Mouse (Mus musculus) heart, embryonic 10.5 days (tissue): Measurements from ENCODE around the gene Mast3. TPM values are rescaled to one million over a fixed set of nuclear protein-coding genes. Genes with fewer than 3 reads are reported as not detected.

ENCODE experiments used
- DNase-seq: peaks from one replicate; pipeline ENCODE4 v3.0.0-alpha.2; 2017; ENCODE audit warnings: low spot score
- H3K27ac ChIP-seq: fragments of 300-500 bp; sonication (generic); 2 replicates; pipeline ENCODE4 v1.5.1; 2016; ENCODE audit warnings: mild to moderate bottlenecking
- H3K27me3 ChIP-seq: fragments of 300-500 bp; sonication (generic); 2 replicates; pipeline ENCODE4 v1.6.1; 2016; ENCODE audit warnings: mild to moderate bottlenecking; ENCODE audit not compliant: poor library complexity, insufficient read depth, severe bottlenecking
- H3K36me3 ChIP-seq: fragments of 300-500 bp; sonication (generic); 2 replicates; pipeline ENCODE4 v1.6.1; 2016; ENCODE audit warnings: mild to moderate bottlenecking, moderate library complexity
- H3K4me1 ChIP-seq: fragments of 300-500 bp; sonication (generic); 2 replicates; pipeline ENCODE4 v1.6.1; 2016; ENCODE audit warnings: mild to moderate bottlenecking
- H3K4me3 ChIP-seq: fragments of 300-500 bp; sonication (generic); 2 replicates; pipeline ENCODE4 v1.5.1; 2016; ENCODE audit warnings: mild to moderate bottlenecking, moderate library complexity
- H3K9me3 ChIP-seq: fragments of 300-500 bp; sonication (generic); 2 replicates; pipeline ENCODE4 v1.6.1; 2016; ENCODE audit warnings: mild to moderate bottlenecking, moderate library complexity
- WGBS: fragments of 180-500 bp; shearing (Covaris S2); methylation state at CpG from one replicate; pipeline ENCODE4 v1.1.7; 2016; 5-methylcytosine and 5-hydroxymethylcytosine counted together
- polyA plus RNA-seq: library from polyadenylated mRNA; unstranded; fragments of >200 nt; fragmentation: Nextera tagmentation; extraction: Ambion mirVana; gene quantifications from 2 replicates; pipeline ENCODE4 v1.2.1, GENCODE M21; 2016

The Mast3 gene
- polyA plus RNA-seq, 1 experiment from 2014 or later = 9.3 TPM

- no peak for DNase-seq
- H3K4me3 ChIP-seq = no peak overlapping the region
- no peak overlapping the region for H3K27ac ChIP-seq
- peaks cover 24% of the 10 kb centered on the region for H3K4me1 ChIP-seq
- peaks cover 76% of the 10 kb centered on the region for H3K27me3 ChIP-seq
- no peaks in the 10 kb centered on the region for H3K9me3 ChIP-seq
- H3K36me3 ChIP-seq = no peaks in the 10 kb centered on the region
- WGBS = 71% methylated on average over 8 of the region's 8 CpGs
Measured at GRCm38 (mm10) chr8:70808955-70809701, 4.3 kb upstream of the Mast3 start.

- Histone ChIP-seq H3K4me1 (peaks cover 30% of the 10 kb centered on the region), H3K27me3 (peaks cover 76% of the 10 kb centered on the region), H3K36me3 (no peaks in the 10 kb centered on the region), H3K4me3 (no peak within 1 kb of the TSS), H3K27ac (no peak within 1 kb of the TSS), H3K9me3 (no peaks in the 10 kb centered on the region)
- WGBS = 68% methylated on average over 5 of the region's 5 CpGs
- no peak for DNase-seq
Measured at GRCm38 (mm10) chr8:70808239-70808638, 3.4 kb upstream of the Mast3 start, which contains the start of gene Il12rb1. Gene Il12rb1 (plus strand): TSS chr8:70808449.

GRCm38 (mm10) chr8:70807304-70807703 lies 2.5 kb upstream of the Mast3 start:
- Histone ChIP-seq H3K4me3 (no peak overlapping the region), H3K9me3 (no peaks in the 10 kb centered on the region), H3K27ac (no peak overlapping the region), H3K27me3 (peaks cover 79% of the 10 kb centered on the region), H3K4me1 (peaks cover 29% of the 10 kb centered on the region), H3K36me3 (no peaks in the 10 kb centered on the region)
- DNase-seq = no peak
- whole genome bisulfite sequencing = 56% methylated on average over 1 of the region's 1 CpGs

GRCm38 (mm10) chr8:70806541-70806940 lies 1.7 kb upstream of the Mast3 start:
- H3K36me3 ChIP-seq = no peaks in the 10 kb centered on the region
- H3K27me3 ChIP-seq = peaks cover 86% of the 10 kb centered on the region
- no peaks in the 10 kb centered on the region for H3K9me3 ChIP-seq
- WGBS = 67% methylated on average over 4 of the region's 4 CpGs
- DNase-seq = no peak
- no peak overlapping the region for H3K27ac ChIP-seq
- H3K4me1 ChIP-seq = peaks cover 29% of the 10 kb centered on the region
- H3K4me3 ChIP-seq = no peak overlapping the region

- Histone ChIP-seq H3K36me3 (no peaks in the 10 kb centered on the region), H3K4me3 (peak overlapping the region; percentile 59), H3K9me3 (no peaks in the 10 kb centered on the region), H3K27ac (peak overlapping the region; percentile 53), H3K27me3 (peaks cover 88% of the 10 kb centered on the region), H3K4me1 (peaks cover 15% of the 10 kb centered on the region)
- no peak for DNase-seq
- WGBS = 2% methylated on average over 47 of the region's 47 CpGs
Measured at GRCm38 (mm10) chr8:70803761-70804480, 933 bp downstream of the Mast3 start.

GRCm38 (mm10) chr8:70802786-70803510 lies 1.9 kb downstream of the Mast3 start:
- DNase-seq = no peak
- Histone ChIP-seq H3K27me3 (peaks cover 91% of the 10 kb centered on the region), H3K9me3 (no peaks in the 10 kb centered on the region), H3K36me3 (no peaks in the 10 kb centered on the region), H3K27ac (no peak overlapping the region), H3K4me3 (no peak overlapping the region), H3K4me1 (peaks cover 19% of the 10 kb centered on the region)
- 64% methylated on average over 11 of the region's 11 CpGs for WGBS

GRCm38 (mm10) chr8:70801830-70802229 lies 3.0 kb downstream of the Mast3 start:
- DNase-seq = no peak
- H3K27ac ChIP-seq = no peak overlapping the region
- H3K27me3 ChIP-seq = peaks cover 88% of the 10 kb centered on the region
- H3K9me3 ChIP-seq = no peaks in the 10 kb centered on the region
- H3K36me3 ChIP-seq = no peaks in the 10 kb centered on the region
- no peak overlapping the region for H3K4me3 ChIP-seq
- peaks cover 30% of the 10 kb centered on the region for H3K4me1 ChIP-seq
- 81% methylated on average over 1 of the region's 1 CpGs for WGBS

- Histone ChIP-seq H3K4me1 (peaks cover 35% of the 10 kb centered on the region), H3K4me3 (no peak overlapping the region), H3K27me3 (peaks cover 88% of the 10 kb centered on the region), H3K9me3 (no peaks in the 10 kb centered on the region), H3K27ac (peak overlapping the region; percentile 3; the same call in 1 of the 2 replicates), H3K36me3 (no peaks in the 10 kb centered on the region)
- 32% methylated on average over 15 of the region's 15 CpGs for WGBS
- no peak for DNase-seq
Measured at GRCm38 (mm10) chr8:70801156-70801555, 3.7 kb downstream of the Mast3 start.

GRCm38 (mm10) chr8:70800648-70801047 lies 4.2 kb downstream of the Mast3 start:
- Histone ChIP-seq H3K27ac (no peak overlapping the region), H3K4me3 (no peak overlapping the region)
- 36% methylated on average over 10 of the region's 10 CpGs for WGBS

GRCm38 (mm10) chr8:70798281-70798680 lies 6.6 kb downstream of the Mast3 start:
- Histone ChIP-seq H3K4me3 (peak overlapping the region; percentile 68), H3K9me3 (no peaks in the 10 kb centered on the region), H3K27me3 (peaks cover 92% of the 10 kb centered on the region), H3K27ac (no peak overlapping the region), H3K36me3 (no peaks in the 10 kb centered on the region), H3K4me1 (peaks cover 20% of the 10 kb centered on the region)
- DNase-seq = no peak
- 12% methylated on average over 15 of the region's 15 CpGs for WGBS

More at GRCm38 (mm10) chr8:70800648-70801047, 4.2 kb downstream of the Mast3 start:
- no peak for DNase-seq
- Histone ChIP-seq H3K27me3 (peaks cover 88% of the 10 kb centered on the region), H3K4me1 (peaks cover 35% of the 10 kb centered on the region), H3K36me3 (no peaks in the 10 kb centered on the region), H3K9me3 (no peaks in the 10 kb centered on the region)

GRCm38 (mm10) chr8:70797081-70798070 lies 7.5 kb downstream of the Mast3 start:
- peak; percentile 97 for DNase-seq
- Histone ChIP-seq H3K9me3 (no peaks in the 10 kb centered on the region), H3K4me3 (peak overlapping the region; percentile 68), H3K27me3 (peaks cover 89% of the 10 kb centered on the region), H3K27ac (peak overlapping the region; percentile 86), H3K36me3 (no peaks in the 10 kb centered on the region), H3K4me1 (peaks cover 29% of the 10 kb centered on the region)
- under 1% methylated on average over 56 of the region's 57 CpGs for WGBS
